Mouse (Mus musculus): ENCODE measurements around the gene Gsc2. TPM values are rescaled to one million over a fixed set of nuclear protein-coding genes. Genes with fewer than 3 reads are reported as not detected.

The Gsc2 gene
- polyA plus RNA-seq, 1 experiment from 2014 or later: not detected

DNA sequence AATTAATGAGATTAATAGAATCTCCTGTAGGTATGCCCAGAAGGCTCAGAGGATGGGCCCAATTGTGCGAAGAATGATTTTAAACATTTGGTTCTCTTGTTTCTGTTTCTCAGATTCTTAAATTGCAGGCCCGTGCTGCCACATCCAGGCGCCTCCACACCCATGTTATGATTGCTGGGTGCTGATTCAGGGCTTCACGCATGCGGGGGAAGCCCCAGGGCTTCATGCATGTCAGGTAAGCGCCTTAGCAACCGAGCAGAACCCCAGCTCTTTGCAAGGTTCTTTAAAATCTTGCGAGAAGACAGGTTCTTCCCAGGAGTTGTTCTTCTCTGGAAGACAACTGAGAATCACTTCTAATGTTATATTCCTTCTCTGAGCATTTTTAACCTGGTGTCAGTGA is 28.6 kb upstream of the Gsc2 start:
- Histone ChIP-seq H3K4me3 (ENCODE audit: control insufficient read depth in 1 of 2, insufficient read depth in 1 of 2, low read depth in 1 of 2, low read length in 2 of 2) (no peak overlapping the region), H3K9me3 (ENCODE audit: control insufficient read depth, low read length) (no peaks in the 10 kb centered on the region), H3K4me1 (ENCODE audit: control insufficient read depth in 2 of 2, insufficient read depth in 2 of 2, low read length in 2 of 2) (no peaks in the 10 kb centered on the region), H3K4me2 (ENCODE audit: low read length) (no peak overlapping the region), H3K27me3 (ENCODE audit: control insufficient read depth, insufficient read depth, low read length) (no peaks in the 10 kb centered on the region; the same call in 1 of the 2 replicates), H3K36me3 (ENCODE audit: control insufficient read depth, insufficient read depth, low read length) (no peaks in the 10 kb centered on the region), H3K9ac (ENCODE audit: low read length) (no peak overlapping the region), H3K27ac (replicated peaks in 1 of 2; ENCODE audit: control insufficient read depth in 1 of 2, insufficient read depth in 1 of 2, low read depth in 2 of 2, low read length in 2 of 2) (no peak overlapping the region)
- ATAC-seq (ENCODE audit: insufficient number of reproducible peaks, insufficient read depth, low FRiP score, low read depth): no peak
- WGBS: 55% methylated on average over 8 of the region's 8 CpGs

DNA sequence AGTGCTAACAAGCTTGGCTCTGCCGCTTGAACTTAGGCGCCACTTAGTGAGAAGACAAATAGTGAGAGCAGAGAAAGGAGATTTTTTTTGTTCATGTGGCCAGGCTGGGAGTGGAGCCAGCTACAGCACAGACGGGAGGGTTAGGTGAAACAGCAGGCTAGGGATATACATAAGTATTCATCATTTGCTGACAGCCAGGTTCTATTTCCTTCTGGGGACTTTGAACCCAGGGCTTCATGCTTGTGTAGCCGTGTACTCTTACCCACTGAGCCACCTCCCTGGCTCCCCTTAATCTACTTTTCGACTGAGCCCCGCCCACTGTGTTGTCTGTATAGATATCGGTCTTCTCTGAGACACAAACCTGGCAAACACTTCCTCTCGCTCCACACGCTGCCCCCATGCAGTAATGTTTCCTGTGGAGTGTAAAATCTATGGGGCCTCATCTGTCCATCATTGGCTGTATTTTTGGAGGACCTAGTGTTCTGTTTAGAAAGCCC is 24.4 kb upstream of the Gsc2 start:
- Histone ChIP-seq H3K27ac (replicated peaks in 1 of 2; ENCODE audit: control insufficient read depth in 1 of 2, insufficient read depth in 1 of 2, low read depth in 2 of 2, low read length in 2 of 2) (no peak overlapping the region), H3K9me3 (ENCODE audit: control insufficient read depth, low read length) (no peaks in the 10 kb centered on the region), H3K36me3 (ENCODE audit: control insufficient read depth, insufficient read depth, low read length) (no peaks in the 10 kb centered on the region), H3K4me2 (ENCODE audit: low read length) (no peak overlapping the region), H3K9ac (ENCODE audit: low read length) (no peak overlapping the region), H3K4me3 (ENCODE audit: control insufficient read depth in 1 of 2, insufficient read depth in 1 of 2, low read depth in 1 of 2, low read length in 2 of 2) (no peak overlapping the region), H3K4me1 (ENCODE audit: control insufficient read depth in 2 of 2, insufficient read depth in 2 of 2, low read length in 2 of 2) (no peaks in the 10 kb centered on the region), H3K27me3 (ENCODE audit: control insufficient read depth, insufficient read depth, low read length) (peaks cover 8% of the 10 kb centered on the region)
- 37% methylated on average over 9 of the region's 9 CpGs for WGBS
- no peak for ATAC-seq (ENCODE audit: insufficient number of reproducible peaks, insufficient read depth, low FRiP score, low read depth)

DNA sequence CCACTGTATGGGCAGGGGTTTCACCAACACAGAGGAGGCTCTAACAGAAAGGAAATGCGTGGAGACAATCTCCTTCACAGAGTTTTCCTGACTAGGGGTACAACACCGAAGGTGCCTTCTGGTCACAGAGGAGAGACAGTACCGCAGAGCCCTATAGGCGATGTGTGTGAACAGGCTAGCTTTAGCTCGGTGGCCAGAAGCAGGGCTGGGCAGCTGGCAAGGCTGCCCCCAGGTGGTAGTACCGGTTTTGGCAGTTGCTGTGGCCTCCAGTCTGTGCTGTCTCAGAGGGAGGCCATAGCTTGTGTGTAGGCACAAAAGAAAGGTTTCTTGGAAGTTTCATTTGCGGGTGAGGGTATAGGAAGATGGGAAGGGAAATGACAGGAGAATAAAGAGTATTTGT is 24.0 kb upstream of the Gsc2 start:
- H3K36me3 ChIP-seq (ENCODE audit: control insufficient read depth, insufficient read depth, low read length): no peaks in the 10 kb centered on the region
- 10% methylated on average over 7 of the region's 7 CpGs for WGBS
- H3K27me3 ChIP-seq (ENCODE audit: control insufficient read depth, insufficient read depth, low read length): peaks cover 8% of the 10 kb centered on the region
- H3K4me3 ChIP-seq (ENCODE audit: control insufficient read depth in 1 of 2, insufficient read depth in 1 of 2, low read depth in 1 of 2, low read length in 2 of 2): no peak overlapping the region
- H3K9me3 ChIP-seq (ENCODE audit: control insufficient read depth, low read length): no peaks in the 10 kb centered on the region
- ATAC-seq (ENCODE audit: insufficient number of reproducible peaks, insufficient read depth, low FRiP score, low read depth): peak; percentile 64; the same call in 1 of the 2 replicates
- no peaks in the 10 kb centered on the region for H3K4me1 ChIP-seq (ENCODE audit: control insufficient read depth in 2 of 2, insufficient read depth in 2 of 2, low read length in 2 of 2)
- no peak overlapping the region for H3K27ac ChIP-seq (replicated peaks in 1 of 2; ENCODE audit: control insufficient read depth in 1 of 2, insufficient read depth in 1 of 2, low read depth in 2 of 2, low read length in 2 of 2)
- H3K9ac ChIP-seq (ENCODE audit: low read length): no peak overlapping the region
- no peak overlapping the region for H3K4me2 ChIP-seq (ENCODE audit: low read length)

DNA sequence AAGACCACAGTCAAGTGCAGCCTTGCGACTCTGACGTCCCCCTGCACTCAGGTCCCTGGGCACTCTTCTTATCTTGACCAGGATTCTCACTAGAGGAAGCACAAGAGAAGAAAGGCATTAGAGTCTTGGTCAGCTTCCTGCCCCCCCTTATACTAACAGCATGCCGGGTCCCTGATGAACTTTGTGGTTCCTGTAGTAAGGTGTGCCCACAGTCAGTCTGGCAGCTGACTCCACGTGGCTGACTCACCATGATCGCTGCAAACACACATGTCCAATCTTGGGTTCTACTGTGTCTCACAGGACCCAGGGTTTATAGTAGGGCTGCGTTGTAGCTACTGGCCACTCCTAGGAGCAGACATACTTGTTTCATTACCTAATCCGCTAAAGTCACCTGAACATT is 23.3 kb upstream of the Gsc2 start:
- no peak overlapping the region for H3K4me2 ChIP-seq (ENCODE audit: low read length)
- WGBS: 45% methylated on average over 7 of the region's 7 CpGs
- H3K4me3 ChIP-seq (ENCODE audit: control insufficient read depth in 1 of 2, insufficient read depth in 1 of 2, low read depth in 1 of 2, low read length in 2 of 2): no peak overlapping the region
- no peaks in the 10 kb centered on the region for H3K36me3 ChIP-seq (ENCODE audit: control insufficient read depth, insufficient read depth, low read length)
- no peak overlapping the region for H3K9ac ChIP-seq (ENCODE audit: low read length)
- H3K27ac ChIP-seq (replicated peaks in 1 of 2; ENCODE audit: control insufficient read depth in 1 of 2, insufficient read depth in 1 of 2, low read depth in 2 of 2, low read length in 2 of 2): no peak overlapping the region
- peaks cover 8% of the 10 kb centered on the region for H3K27me3 ChIP-seq (ENCODE audit: control insufficient read depth, insufficient read depth, low read length)
- no peak for ATAC-seq (ENCODE audit: insufficient number of reproducible peaks, insufficient read depth, low FRiP score, low read depth)
- no peaks in the 10 kb centered on the region for H3K9me3 ChIP-seq (ENCODE audit: control insufficient read depth, low read length)
- no peaks in the 10 kb centered on the region for H3K4me1 ChIP-seq (ENCODE audit: control insufficient read depth in 2 of 2, insufficient read depth in 2 of 2, low read length in 2 of 2)

DNA sequence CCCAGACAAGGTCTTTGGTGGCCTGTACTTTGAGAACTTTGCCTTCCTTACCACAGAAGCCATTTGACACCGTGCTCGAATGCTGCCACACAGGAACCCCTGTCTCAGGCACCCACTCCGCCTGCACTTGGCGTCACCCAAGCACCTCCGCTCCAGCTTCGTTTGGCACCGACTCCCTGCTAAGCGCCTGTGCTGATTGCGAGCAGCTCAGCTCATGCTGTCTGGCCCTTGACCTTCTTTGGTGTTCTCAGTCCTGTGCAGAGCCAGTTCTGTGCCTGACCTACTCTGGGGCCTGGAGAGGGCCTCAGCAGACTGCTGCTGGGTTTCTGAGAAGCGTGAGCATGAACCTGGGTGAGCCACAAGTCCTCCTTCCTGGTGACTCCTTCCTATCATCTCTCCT is 21.9 kb upstream of the Gsc2 start:
- Histone ChIP-seq H3K9ac (ENCODE audit: low read length) (no peak overlapping the region), H3K4me3 (ENCODE audit: control insufficient read depth in 1 of 2, insufficient read depth in 1 of 2, low read depth in 1 of 2, low read length in 2 of 2) (no peak overlapping the region), H3K27ac (replicated peaks in 1 of 2; ENCODE audit: control insufficient read depth in 1 of 2, insufficient read depth in 1 of 2, low read depth in 2 of 2, low read length in 2 of 2) (no peak overlapping the region), H3K36me3 (ENCODE audit: control insufficient read depth, insufficient read depth, low read length) (no peaks in the 10 kb centered on the region), H3K27me3 (ENCODE audit: control insufficient read depth, insufficient read depth, low read length) (peaks cover 8% of the 10 kb centered on the region), H3K4me2 (ENCODE audit: low read length) (no peak overlapping the region), H3K9me3 (ENCODE audit: control insufficient read depth, low read length) (no peaks in the 10 kb centered on the region), H3K4me1 (ENCODE audit: control insufficient read depth in 2 of 2, insufficient read depth in 2 of 2, low read length in 2 of 2) (no peaks in the 10 kb centered on the region)
- 69% methylated on average over 10 of the region's 10 CpGs for WGBS
- ATAC-seq (ENCODE audit: insufficient number of reproducible peaks, insufficient read depth, low FRiP score, low read depth): no peak

DNA sequence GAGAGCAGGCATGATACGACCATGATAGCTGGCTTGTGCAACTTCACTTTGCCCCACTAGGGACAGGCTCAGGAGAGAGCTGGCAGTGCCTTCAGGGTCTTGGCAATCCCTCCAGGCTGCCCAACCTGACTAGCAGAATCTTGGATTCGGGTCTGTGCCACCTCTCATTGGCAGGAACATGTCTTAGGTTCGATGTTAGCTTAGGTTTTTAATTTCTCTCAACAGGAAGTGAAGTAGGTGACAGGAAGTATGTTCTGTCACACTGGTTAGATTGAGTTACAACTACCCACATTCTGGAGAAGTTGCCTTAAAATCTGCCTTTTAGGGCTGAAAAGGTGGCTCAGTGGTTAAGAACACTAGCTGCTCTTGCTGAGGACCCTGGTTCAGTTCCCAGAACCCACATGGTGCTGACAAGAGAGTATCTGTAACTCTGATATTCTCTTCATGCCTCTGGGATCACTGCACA is 19.6 kb upstream of the Gsc2 start:
- 54% methylated on average over 3 of the region's 3 CpGs for WGBS
- no peak overlapping the region for H3K9ac ChIP-seq (ENCODE audit: low read length)

DNA sequence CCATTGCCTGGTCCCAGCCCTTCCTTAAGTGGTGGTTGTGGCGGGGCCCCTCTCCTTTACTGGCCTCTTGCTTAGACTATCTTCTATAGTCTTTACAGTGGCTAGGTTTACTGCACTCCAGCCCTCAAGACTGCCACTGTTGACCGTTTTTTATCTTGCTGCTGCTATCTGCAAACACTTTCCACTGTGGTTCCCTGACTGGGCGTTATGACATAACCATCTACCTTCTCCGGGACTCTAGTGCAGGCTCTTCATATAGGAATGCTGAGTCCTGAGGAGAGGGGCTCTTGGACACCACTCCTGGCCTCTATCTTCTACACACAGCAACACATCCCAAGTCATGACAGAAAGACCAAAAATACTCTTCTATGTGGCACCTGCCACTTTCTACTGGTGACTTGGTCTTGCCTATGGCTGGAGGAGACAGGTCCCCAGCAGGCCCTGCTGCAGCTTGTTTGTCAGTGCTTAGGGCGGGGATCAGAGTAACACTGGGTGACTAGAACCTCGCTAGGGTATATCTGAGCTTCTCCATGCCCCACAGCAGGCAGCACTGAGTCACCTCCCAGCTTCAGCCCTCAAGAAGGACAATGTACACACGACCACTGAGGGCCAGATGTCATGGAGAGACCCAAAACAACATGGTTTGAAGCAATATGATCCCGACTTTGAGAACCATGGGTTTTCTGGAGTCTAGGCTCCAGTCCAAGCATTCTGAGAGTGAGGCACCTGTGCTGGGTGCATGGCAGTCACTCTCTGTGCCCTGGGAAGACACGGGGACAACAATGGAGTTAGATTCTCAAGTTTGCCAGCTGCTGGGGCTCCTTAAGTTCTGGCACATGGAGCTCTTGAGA is 19.0 kb upstream of the Gsc2 start:
- ATAC-seq (ENCODE audit: insufficient number of reproducible peaks, insufficient read depth, low FRiP score, low read depth): no peak
- 50% methylated on average over 9 of the region's 9 CpGs for WGBS

More for the DNA sequence above, 19.6 kb upstream of the Gsc2 start:
- Histone ChIP-seq H3K4me3 (ENCODE audit: control insufficient read depth in 1 of 2, insufficient read depth in 1 of 2, low read depth in 1 of 2, low read length in 2 of 2) (no peak overlapping the region), H3K27me3 (ENCODE audit: control insufficient read depth, insufficient read depth, low read length) (peaks cover 8% of the 10 kb centered on the region), H3K4me1 (ENCODE audit: control insufficient read depth in 2 of 2, insufficient read depth in 2 of 2, low read length in 2 of 2) (no peaks in the 10 kb centered on the region), H3K27ac (replicated peaks in 1 of 2; ENCODE audit: control insufficient read depth in 1 of 2, insufficient read depth in 1 of 2, low read depth in 2 of 2, low read length in 2 of 2) (no peak overlapping the region), H3K9me3 (ENCODE audit: control insufficient read depth, low read length) (no peaks in the 10 kb centered on the region), H3K4me2 (ENCODE audit: low read length) (no peak overlapping the region), H3K36me3 (ENCODE audit: control insufficient read depth, insufficient read depth, low read length) (no peaks in the 10 kb centered on the region)
- ATAC-seq (ENCODE audit: insufficient number of reproducible peaks, insufficient read depth, low FRiP score, low read depth): no peak

More for the DNA sequence above, 19.0 kb upstream of the Gsc2 start:
- H3K4me1 ChIP-seq (ENCODE audit: control insufficient read depth in 2 of 2, insufficient read depth in 2 of 2, low read length in 2 of 2): no peaks in the 10 kb centered on the region
- H3K9me3 ChIP-seq (ENCODE audit: control insufficient read depth, low read length): no peaks in the 10 kb centered on the region
- no peak overlapping the region for H3K4me2 ChIP-seq (ENCODE audit: low read length)
- H3K27ac ChIP-seq (replicated peaks in 1 of 2; ENCODE audit: control insufficient read depth in 1 of 2, insufficient read depth in 1 of 2, low read depth in 2 of 2, low read length in 2 of 2): no peak overlapping the region
- H3K9ac ChIP-seq (ENCODE audit: low read length): no peak overlapping the region
- H3K27me3 ChIP-seq (ENCODE audit: control insufficient read depth, insufficient read depth, low read length): peaks cover 8% of the 10 kb centered on the region
- H3K4me3 ChIP-seq (ENCODE audit: control insufficient read depth in 1 of 2, insufficient read depth in 1 of 2, low read depth in 1 of 2, low read length in 2 of 2): no peak overlapping the region
- no peaks in the 10 kb centered on the region for H3K36me3 ChIP-seq (ENCODE audit: control insufficient read depth, insufficient read depth, low read length)

Data from heart, embryonic 14.5 days (tissue).